Mouse (Mus musculus) lung, embryonic 15.5 days (tissue): ENCODE data around the gene Zfp663. TPM values are rescaled to one million over a fixed set of nuclear protein-coding genes. Genes with fewer than 3 reads are reported as not detected.

ENCODE experiments used
- ATAC-seq: fragments of 200-750 bp; cut with Nextera tagmentation; 2 replicates; pipeline ENCODE4 v1.8.0; 2017; ENCODE audit warnings: moderate number of reproducible peaks, borderline replicate concordance; ENCODE audit not compliant: low FRiP score, low TSS enrichment; ENCODE audit errors: extremely low read depth
- H3K27ac ChIP-seq: fragments of 300-500 bp; sonication (generic); 2 replicates; pipeline ENCODE4 v1.5.1; 2015; ENCODE audit warnings: moderate library complexity, mild to moderate bottlenecking, inconsistent platforms
- H3K27me3 ChIP-seq: fragments of 300-500 bp; sonication (generic); 2 replicates; pipeline ENCODE4 v1.6.1; 2015; ENCODE audit warnings: inconsistent platforms
- H3K36me3 ChIP-seq: fragments of 300-500 bp; sonication (generic); 2 replicates; pipeline ENCODE4 v1.6.1; 2015; ENCODE audit warnings: inconsistent platforms
- H3K4me1 ChIP-seq: fragments of 300-500 bp; sonication (generic); 2 replicates; pipeline ENCODE4 v1.6.1; 2015; ENCODE audit warnings: inconsistent platforms
- H3K4me2 ChIP-seq: fragments of 300-500 bp; sonication (generic); 2 replicates; pipeline ENCODE4 v1.6.1; 2015; ENCODE audit warnings: inconsistent platforms, mild to moderate bottlenecking, moderate library complexity
- H3K4me3 ChIP-seq: fragments of 300-500 bp; sonication (generic); 2 replicates; pipeline ENCODE4 v1.5.1; 2015; ENCODE audit warnings: mild to moderate bottlenecking, inconsistent platforms
- H3K9ac ChIP-seq: fragments of 300-500 bp; sonication (generic); 2 replicates; pipeline ENCODE4 v1.6.1; 2015; ENCODE audit warnings: inconsistent platforms
- H3K9me3 ChIP-seq: fragments of 300-500 bp; sonication (generic); 2 replicates; pipeline ENCODE4 v1.6.1; 2016; ENCODE audit warnings: inconsistent platforms
- WGBS: fragments of 180-500 bp; shearing (Covaris S2); methylation state at CpG from one replicate; pipeline ENCODE4 v1.1.7; 2015; 5-methylcytosine and 5-hydroxymethylcytosine counted together
- polyA plus RNA-seq: library from polyadenylated mRNA; unstranded; fragments of >200 nt; fragmentation: Nextera tagmentation; extraction: Ambion mirVana; gene quantifications from 2 replicates; pipeline ENCODE4 v1.2.1, GENCODE M21; 2015

The Zfp663 gene
- polyA plus RNA-seq, 1 experiment from 2014 or later: 2.2 TPM

GRCm38 (mm10) chr2:165367868-165368439, 575 bp downstream of the Zfp663 start:
- H3K4me3 ChIP-seq: peak overlapping the region; percentile 30
- no peak overlapping the region for H3K27ac ChIP-seq
- H3K36me3 ChIP-seq: no peaks in the 10 kb centered on the region
- peaks cover 30% of the 10 kb centered on the region for H3K4me1 ChIP-seq
- H3K9ac ChIP-seq: 0 out of 2 replicates have a peak overlapping the region, but pooled peaks have one; percentile 16
- peak overlapping the region; percentile 50 for H3K4me2 ChIP-seq
- ATAC-seq: 0 out of 2 replicates have a peak, but pooled peaks have one; percentile 4
- H3K27me3 ChIP-seq: peaks cover 13% of the 10 kb centered on the region; the same call in 1 of the 2 replicates
- WGBS: 2% methylated on average over 13 of the region's 13 CpGs
- H3K9me3 ChIP-seq: no peaks in the 10 kb centered on the region

- no peak overlapping the region for H3K9ac ChIP-seq
- H3K36me3 ChIP-seq: no peaks in the 10 kb centered on the region
- no peak overlapping the region for H3K27ac ChIP-seq
- WGBS: 4% methylated on average over 5 of the region's 8 CpGs
- H3K27me3 ChIP-seq: peaks cover 17% of the 10 kb centered on the region; the same call in 1 of the 2 replicates
- no peaks in the 10 kb centered on the region for H3K9me3 ChIP-seq
- peak overlapping the region; percentile 34 for H3K4me2 ChIP-seq
- peak; percentile 61 for ATAC-seq
- no peak overlapping the region for H3K4me3 ChIP-seq
- peaks cover 30% of the 10 kb centered on the region for H3K4me1 ChIP-seq
Measured at GRCm38 (mm10) chr2:165367047-165367520, 1.4 kb downstream of the Zfp663 start.

- WGBS: 11% methylated on average over 21 of the region's 21 CpGs
- Histone ChIP-seq H3K9ac (no peak overlapping the region), H3K4me2 (peak overlapping the region; percentile 36), H3K36me3 (no peaks in the 10 kb centered on the region), H3K4me3 (no peak overlapping the region), H3K27ac (no peak overlapping the region), H3K27me3 (peaks cover 17% of the 10 kb centered on the region; the same call in 1 of the 2 replicates), H3K9me3 (no peaks in the 10 kb centered on the region), H3K4me1 (peaks cover 30% of the 10 kb centered on the region)
- ATAC-seq: no peak
Measured at GRCm38 (mm10) chr2:165364334-165365091, 4.0 kb downstream of the Zfp663 start.

GRCm38 (mm10) chr2:165363282-165363681, 5.2 kb downstream of the Zfp663 start:
- no peak overlapping the region for H3K27ac ChIP-seq
- H3K9ac ChIP-seq: no peak overlapping the region
- no peaks in the 10 kb centered on the region for H3K9me3 ChIP-seq
- peaks cover 10% of the 10 kb centered on the region; the same call in 1 of the 2 replicates for H3K27me3 ChIP-seq
- H3K36me3 ChIP-seq: no peaks in the 10 kb centered on the region
- peaks cover 24% of the 10 kb centered on the region for H3K4me1 ChIP-seq
- no peak overlapping the region for H3K4me3 ChIP-seq
- 89% methylated on average over 6 of the region's 6 CpGs for WGBS
- ATAC-seq: no peak
- no peak overlapping the region for H3K4me2 ChIP-seq

DNA sequence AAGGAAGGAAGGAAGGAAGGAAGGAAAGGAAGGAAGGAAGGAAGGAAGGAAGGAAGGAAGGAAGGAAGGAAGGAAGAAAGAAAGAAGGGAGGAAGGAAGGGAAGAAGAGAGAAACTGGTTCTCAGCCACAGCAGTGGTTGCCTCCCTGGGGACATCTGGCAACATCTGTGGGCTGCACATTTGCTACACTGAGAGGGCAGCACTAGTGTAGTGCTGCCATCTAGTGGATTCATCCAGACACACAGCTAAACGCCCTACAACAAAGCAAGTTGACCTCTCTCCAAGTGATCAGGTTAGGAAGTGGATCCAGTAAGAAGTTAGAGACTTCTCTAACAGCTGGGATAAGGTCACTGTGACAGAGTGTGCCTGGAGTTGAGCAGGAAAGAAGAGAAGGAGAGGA, 7.7 kb downstream of the Zfp663 start:
- H3K4me2 ChIP-seq: no peak overlapping the region
- H3K9me3 ChIP-seq: no peaks in the 10 kb centered on the region
- no peak overlapping the region for H3K4me3 ChIP-seq
- no peak overlapping the region for H3K9ac ChIP-seq
- peaks cover 9% of the 10 kb centered on the region; the same call in 1 of the 2 replicates for H3K4me1 ChIP-seq
- no peak for ATAC-seq
- H3K27ac ChIP-seq: no peak overlapping the region
- no peaks in the 10 kb centered on the region for H3K36me3 ChIP-seq
- 0% methylated on average over 1 of the region's 1 CpGs for WGBS
- H3K27me3 ChIP-seq: 0 out of 2 replicates have a peak, but pooled peaks cover 5% of the 10 kb centered on the region

GRCm38 (mm10) chr2:165351828-165352513, 16.6 kb downstream of the Zfp663 start:
- Histone ChIP-seq H3K4me1 (no peaks in the 10 kb centered on the region), H3K27me3 (no peaks in the 10 kb centered on the region), H3K4me3 (no peak overlapping the region), H3K9ac (no peak overlapping the region), H3K4me2 (no peak overlapping the region), H3K27ac (no peak overlapping the region), H3K9me3 (peaks cover 8% of the 10 kb centered on the region), H3K36me3 (no peaks in the 10 kb centered on the region)
- no peak for ATAC-seq
- WGBS: 86% methylated on average over 20 of the region's 20 CpGs

DNA sequence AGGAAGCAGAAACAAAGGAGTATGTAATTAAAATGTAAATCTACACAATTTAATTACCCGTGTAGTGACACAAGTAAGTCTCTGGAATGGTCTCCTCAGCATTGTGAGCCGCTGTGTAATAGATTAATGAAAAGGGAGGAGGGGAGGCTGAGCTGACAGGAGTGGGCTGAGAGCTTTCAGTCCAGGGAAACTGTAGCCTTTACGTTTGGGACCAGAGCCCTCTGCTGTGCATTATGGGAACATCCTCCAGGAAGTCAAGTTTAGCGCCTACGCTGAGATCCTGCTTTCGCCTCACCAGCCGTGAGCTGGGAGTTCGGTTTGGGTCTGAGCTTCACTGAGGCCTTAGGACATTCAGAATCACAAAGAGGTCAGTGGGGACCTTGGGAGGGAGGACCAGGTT, 19.1 kb downstream of the Zfp663 start:
- H3K9me3 ChIP-seq: peaks cover 8% of the 10 kb centered on the region
- no peak for ATAC-seq
- H3K27me3 ChIP-seq: no peaks in the 10 kb centered on the region
- H3K4me1 ChIP-seq: no peaks in the 10 kb centered on the region
- H3K9ac ChIP-seq: no peak overlapping the region
- no peaks in the 10 kb centered on the region for H3K36me3 ChIP-seq
- H3K4me3 ChIP-seq: no peak overlapping the region
- H3K4me2 ChIP-seq: no peak overlapping the region
- H3K27ac ChIP-seq: no peak overlapping the region
- WGBS: 32% methylated on average over 8 of the region's 8 CpGs

GRCm38 (mm10) chr2:165346180-165346579, 22.3 kb downstream of the Zfp663 start:
- Histone ChIP-seq H3K27me3 (no peaks in the 10 kb centered on the region), H3K27ac (no peak overlapping the region), H3K4me1 (no peaks in the 10 kb centered on the region), H3K9me3 (no peaks in the 10 kb centered on the region), H3K36me3 (no peaks in the 10 kb centered on the region), H3K4me2 (no peak overlapping the region), H3K9ac (no peak overlapping the region), H3K4me3 (no peak overlapping the region)
- no peak for ATAC-seq
- 91% methylated on average over 5 of the region's 5 CpGs for WGBS

GRCm38 (mm10) chr2:165337191-165337590, 31.3 kb downstream of the Zfp663 start:
- no peak overlapping the region for H3K4me3 ChIP-seq
- no peaks in the 10 kb centered on the region for H3K4me1 ChIP-seq
- no peak for ATAC-seq
- no peak overlapping the region for H3K4me2 ChIP-seq
- no peak overlapping the region for H3K9ac ChIP-seq
- H3K36me3 ChIP-seq: no peaks in the 10 kb centered on the region
- no peaks in the 10 kb centered on the region for H3K27me3 ChIP-seq
- WGBS: 24% methylated on average over 3 of the region's 3 CpGs
- H3K9me3 ChIP-seq: no peaks in the 10 kb centered on the region
- no peak overlapping the region for H3K27ac ChIP-seq

- no peak overlapping the region for H3K4me2 ChIP-seq
- no peak overlapping the region for H3K4me3 ChIP-seq
- no peak for ATAC-seq
- no peak overlapping the region for H3K27ac ChIP-seq
- H3K27me3 ChIP-seq: no peaks in the 10 kb centered on the region
- WGBS: 51% methylated on average over 14 of the region's 14 CpGs
- H3K4me1 ChIP-seq: no peaks in the 10 kb centered on the region
- H3K36me3 ChIP-seq: no peaks in the 10 kb centered on the region
- H3K9me3 ChIP-seq: no peaks in the 10 kb centered on the region
- H3K9ac ChIP-seq: no peak overlapping the region
Measured at GRCm38 (mm10) chr2:165332610-165333210, 35.8 kb downstream of the Zfp663 start.

DNA sequence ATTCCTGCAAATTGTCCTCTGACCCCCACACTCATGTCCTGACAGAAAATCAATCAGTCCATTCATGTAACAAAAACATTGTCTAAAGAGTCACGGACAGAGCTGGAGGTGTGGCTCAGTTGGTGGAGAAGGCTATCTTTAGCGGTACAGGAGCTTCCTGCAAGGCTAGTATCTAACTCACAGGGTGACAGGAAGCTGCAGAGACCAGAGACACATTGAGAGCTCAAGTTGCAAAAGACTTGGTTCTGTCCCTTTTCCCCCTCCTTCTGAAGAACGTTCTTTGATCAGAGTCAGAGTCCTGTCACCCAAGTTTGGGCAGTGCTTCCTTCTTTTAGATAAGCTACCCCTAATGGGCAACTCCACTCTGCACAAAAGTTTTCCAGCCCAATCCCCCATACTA, 38.8 kb downstream of the Zfp663 start:
- H3K9ac ChIP-seq: no peak overlapping the region
- no peak overlapping the region for H3K27ac ChIP-seq
- H3K4me1 ChIP-seq: peaks cover 20% of the 10 kb centered on the region
- no peak overlapping the region for H3K4me3 ChIP-seq
- no peaks in the 10 kb centered on the region for H3K36me3 ChIP-seq
- 10% methylated on average over 3 of the region's 3 CpGs for WGBS
- H3K27me3 ChIP-seq: no peaks in the 10 kb centered on the region
- H3K4me2 ChIP-seq: no peak overlapping the region
- H3K9me3 ChIP-seq: no peaks in the 10 kb centered on the region
- ATAC-seq: no peak
